Mouse (Mus musculus) G1E-ER4 (cell line): ENCODE results near the gene Sirt7. TPM values are rescaled to one million over a fixed set of nuclear protein-coding genes. Genes with fewer than 3 reads are reported as not detected.

Source experiments
- GATA1 ChIP-seq: IDR thresholded peaks from one replicate; pipeline ENCODE4 v1.8.0; 2012; ENCODE audit warnings: low read length, inconsistent platforms
- polyA plus RNA-seq: library from polyadenylated mRNA; stranded (reverse); fragments of >175 nt; gene quantifications from 2 replicates; pipeline ENCODE4 v1.2.3, GENCODE M21; 2012

The Sirt7 gene
- polyA plus RNA-seq, 1 experiment: 170 TPM

- TF ChIP-seq GATA1: no peak
Observed at GRCm38 (mm10) chr11:120572752-120573584, 52.1 kb downstream of the Sirt7 start, which contains the start of gene P4hb. Gene P4hb, minus strand, starts transcription at chr11:120573253.

GRCm38 (mm10) chr11:120572417-120572751 is 52.7 kb downstream of the Sirt7 start:
- TF ChIP-seq GATA1: no peak

DNA sequence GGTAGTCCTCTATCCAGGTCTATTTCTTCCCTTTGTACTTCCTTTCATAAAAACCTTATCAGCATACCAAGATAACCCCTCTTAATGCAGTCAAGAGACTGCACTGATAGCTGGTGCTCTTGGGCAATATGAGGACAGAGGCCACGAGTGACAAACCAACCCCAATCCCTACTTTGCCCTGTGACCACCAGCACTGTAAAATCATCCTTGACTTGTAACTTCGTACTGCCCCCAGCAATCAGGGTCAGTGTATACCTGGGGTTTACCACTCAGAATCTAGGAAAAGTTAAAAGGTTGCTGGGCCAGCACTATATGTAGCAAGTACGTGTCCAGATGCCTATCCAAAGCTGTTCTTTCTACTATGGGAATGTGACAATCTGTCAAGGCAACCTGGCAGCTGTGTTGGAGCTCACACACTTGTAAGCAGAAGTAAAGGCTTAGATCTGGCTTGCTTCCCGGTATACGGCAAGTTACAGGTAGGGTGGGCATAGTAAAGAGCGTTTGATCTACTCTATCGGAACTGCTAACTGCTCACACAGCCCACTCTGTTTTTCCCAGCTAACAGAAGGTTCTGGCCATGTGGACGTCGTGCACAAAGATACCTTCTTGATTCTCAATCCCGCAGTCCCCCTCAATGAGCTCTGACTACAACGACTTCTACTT is 53.2 kb downstream of the Sirt7 start:
- TF ChIP-seq GATA1: no peak

DNA sequence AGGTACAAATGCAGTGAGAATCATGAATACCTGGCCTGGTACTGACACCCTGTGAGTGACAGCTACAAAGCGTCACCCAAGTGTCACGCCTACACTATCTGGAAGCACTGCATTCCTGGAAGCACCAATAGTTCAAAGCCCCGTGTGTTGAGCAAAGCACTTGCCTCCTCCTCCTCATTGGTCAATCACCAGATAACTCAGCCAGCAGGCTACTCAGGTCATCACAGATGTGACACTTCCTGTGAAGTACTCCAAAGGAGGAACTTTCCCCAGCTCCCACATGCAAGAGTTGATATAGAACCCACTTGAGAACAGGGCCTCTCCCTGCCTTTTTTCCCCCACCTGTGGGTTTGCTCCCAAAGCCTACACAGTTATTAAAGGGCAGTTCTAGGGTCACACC is 53.9 kb downstream of the Sirt7 start:
- no peak for TF ChIP-seq GATA1

Other genes starting within 250 kb of the Sirt7 start
- 28.1 and 30.6 TPM in 2 replicates for gene Faap100, start 246.5 kb downstream of the Sirt7 start, polyA plus RNA-seq
- gene Nploc4, start 187.5 kb downstream of the Sirt7 start, polyA plus RNA-seq: 55.2 and 115 TPM in 2 replicates
- not detected in 2 replicates for gene Tspan10, start 182.6 kb downstream of the Sirt7 start, polyA plus RNA-seq
- 0.17 and 0.31 TPM in 2 replicates for gene Pde6g, start 171.7 kb downstream of the Sirt7 start, polyA plus RNA-seq
- 20.5 and 22.7 TPM in 2 replicates for gene Oxld1, start 167.2 kb downstream of the Sirt7 start, polyA plus RNA-seq
- 50.2 and 76.0 TPM in 2 replicates for gene Ccdc137, start 167.1 kb downstream of the Sirt7 start, polyA plus RNA-seq
- gene Arl16, start 157.6 kb downstream of the Sirt7 start, polyA plus RNA-seq: 26.9 and 44.9 TPM in 2 replicates
- 600 and 743 TPM in 2 replicates for gene Mrpl12, start 140.6 kb downstream of the Sirt7 start, polyA plus RNA-seq
- gene Slc25a10, start 133.4 kb downstream of the Sirt7 start, polyA plus RNA-seq: 74.6 and 83.7 TPM in 2 replicates
- gene Gcgr, start 94.5 kb downstream of the Sirt7 start, polyA plus RNA-seq: not detected in 2 replicates
- 170 and 215 TPM in 2 replicates for gene Mcrip1, start 75.5 kb downstream of the Sirt7 start, polyA plus RNA-seq
- not detected in 2 replicates for gene Ppp1r27, start 74.1 kb downstream of the Sirt7 start, polyA plus RNA-seq
- 559 and 642 TPM in 2 replicates for gene P4hb, start 52.0 kb downstream of the Sirt7 start, polyA plus RNA-seq
- gene Arhgdia, start 43.6 kb downstream of the Sirt7 start, polyA plus RNA-seq: 1,177 and 1,217 TPM in 2 replicates
- gene Alyref, start 26.9 kb downstream of the Sirt7 start, polyA plus RNA-seq: 539 and 588 TPM in 2 replicates
- gene Anapc11, start 26.8 kb downstream of the Sirt7 start, polyA plus RNA-seq: 200 and 289 TPM in 2 replicates
- 1.7 and 2.3 TPM in 2 replicates for gene Npb, start 16.8 kb downstream of the Sirt7 start, polyA plus RNA-seq
- 149 and 196 TPM in 2 replicates for gene Pcyt2, start 7.3 kb downstream of the Sirt7 start, polyA plus RNA-seq
- gene Mafg, start 8.4 kb upstream of the Sirt7 start, polyA plus RNA-seq: 44.0 and 52.0 TPM in 2 replicates
- 1.8 and 3.2 TPM in 2 replicates for gene Pycr1, start 18.5 kb upstream of the Sirt7 start, polyA plus RNA-seq
- not detected in 2 replicates for gene Myadml2, start 22.9 kb upstream of the Sirt7 start, polyA plus RNA-seq
- gene Notum, start 35.9 kb upstream of the Sirt7 start, polyA plus RNA-seq: not detected in 2 replicates
- gene Aspscr1, start 47.7 kb upstream of the Sirt7 start, polyA plus RNA-seq: 215 and 275 TPM in 2 replicates
- 42.0 and 251 TPM in 2 replicates for gene Cenpx, start 88.5 kb upstream of the Sirt7 start, polyA plus RNA-seq
- 28.7 and 33.4 TPM in 2 replicates for gene Lrrc45, start 88.7 kb upstream of the Sirt7 start, polyA plus RNA-seq
- gene Rac3, start 96.2 kb upstream of the Sirt7 start, polyA plus RNA-seq: 1.6 and 2.7 TPM in 2 replicates
- gene Dcxr, start 102.0 kb upstream of the Sirt7 start, polyA plus RNA-seq: 28.9 and 50.8 TPM in 2 replicates
- not detected in 2 replicates for gene Cbr2, start 106.9 kb upstream of the Sirt7 start, polyA plus RNA-seq
- 2,256 and 2,629 TPM in 2 replicates for gene Hmga1b, start 137.6 kb upstream of the Sirt7 start, polyA plus RNA-seq
- 50.0 and 86.3 TPM in 2 replicates for gene Rfng, start 159.0 kb upstream of the Sirt7 start, polyA plus RNA-seq
- gene Gps1, start 159.0 kb upstream of the Sirt7 start, polyA plus RNA-seq: 73.2 and 84.7 TPM in 2 replicates
- gene Dus1l, start 171.2 kb upstream of the Sirt7 start, polyA plus RNA-seq: 184 and 189 TPM in 2 replicates
- 420 and 762 TPM in 2 replicates for gene Fasn, start 199.3 kb upstream of the Sirt7 start, polyA plus RNA-seq